Mouse (Mus musculus) layer of hippocampus, postnatal 14 days (tissue): ENCODE results near the gene Sema3c. TPM values are rescaled to one million over a fixed set of nuclear protein-coding genes. Genes with fewer than 3 reads are reported as not detected.

Experiments
- DNase-seq, 2 experiments: peaks; one replicate each; pipeline ENCODE4 v3.0.0; 2021 to 2022; ENCODE audit warnings: low spot score in 2 of 2, mixed read lengths in 1 of 2
- total RNA-seq, 2 experiments: library from RNA; stranded (reverse); gene quantifications; 2 replicates each; pipeline ENCODE4 v1.2.3; 2021

Sema3c gene
- total RNA-seq, 2 experiments from 2014 or later, result 48.7 to 52.1 TPM

- no peak for DNase-seq
These were observed 65.4 kb downstream of the Sema3c start for GRCm38 (mm10) chr5:17639519-17639918.

- no peak for DNase-seq
These were observed 73.7 kb downstream of the Sema3c start for GRCm38 (mm10) chr5:17647643-17648226.

GRCm38 (mm10) chr5:17648865-17649542 is 74.9 kb downstream of the Sema3c start:
- no peak for DNase-seq

- DNase-seq, result no peak
These were observed 87.1 kb downstream of the Sema3c start for GRCm38 (mm10) chr5:17661223-17661622.

- no peak for DNase-seq
These were observed 97.3 kb downstream of the Sema3c start for GRCm38 (mm10) chr5:17671356-17671755.

- no peak for DNase-seq
These were observed 106.8 kb downstream of the Sema3c start for GRCm38 (mm10) chr5:17680862-17681261.

GRCm38 (mm10) chr5:17689121-17689520 is 115.0 kb downstream of the Sema3c start:
- DNase-seq, result no peak

GRCm38 (mm10) chr5:17689604-17690003 is 115.5 kb downstream of the Sema3c start:
- no peak for DNase-seq

- peak in 1 of 2 experiments; percentile 7 for DNase-seq
These were observed 121.3 kb downstream of the Sema3c start for GRCm38 (mm10) chr5:17695366-17695765.

- no peak for DNase-seq
These were observed 124.8 kb downstream of the Sema3c start for GRCm38 (mm10) chr5:17698905-17699304.

- no peak for DNase-seq
These were observed 130.1 kb downstream of the Sema3c start for GRCm38 (mm10) chr5:17704160-17704559.

- DNase-seq, result no peak
These were observed 133.0 kb downstream of the Sema3c start for GRCm38 (mm10) chr5:17707086-17707485.

- DNase-seq, result no peak
These were observed 138.3 kb downstream of the Sema3c start for GRCm38 (mm10) chr5:17712374-17712773.

- no peak for DNase-seq
These were observed 141.1 kb downstream of the Sema3c start for GRCm38 (mm10) chr5:17715206-17715605.

- DNase-seq, result no peak
These were observed 145.9 kb downstream of the Sema3c start for GRCm38 (mm10) chr5:17720011-17720410.

GRCm38 (mm10) chr5:17724031-17724430 is 149.9 kb downstream of the Sema3c start:
- no peak for DNase-seq

GRCm38 (mm10) chr5:17728047-17728446 is 154.0 kb downstream of the Sema3c start:
- no peak for DNase-seq

- DNase-seq, result no peak
These were observed 165.7 kb downstream of the Sema3c start for GRCm38 (mm10) chr5:17739805-17740204.

- DNase-seq, result no peak
These were observed 172.4 kb downstream of the Sema3c start for GRCm38 (mm10) chr5:17746520-17746919.

- DNase-seq, result no peak
These were observed 173.1 kb downstream of the Sema3c start for GRCm38 (mm10) chr5:17747143-17747542.

- no peak for DNase-seq
These were observed 174.2 kb downstream of the Sema3c start for GRCm38 (mm10) chr5:17748293-17748692.

- DNase-seq, result no peak
These were observed 179.5 kb downstream of the Sema3c start for GRCm38 (mm10) chr5:17753471-17754005.
